Mouse (Mus musculus) heart, adult 8-10 months (tissue): Measurements from ENCODE around the gene AI413582. TPM values are rescaled to one million over a fixed set of nuclear protein-coding genes. Genes with fewer than 3 reads are reported as not detected.

Source experiments
- DNase-seq: peaks from one replicate; pipeline ENCODE4 v3.0.0; 2022; ENCODE audit warnings: low spot score
- total RNA-seq, 4 experiments: library from RNA; stranded (reverse); gene quantifications; 2 replicates each; pipeline ENCODE4 v1.2.4; 2022

Gene AI413582
- total RNA-seq: 10 to 100 TPM in 2 of 4 experiments, 1 to 10 TPM in 2; 6.4 to 10.3 (median 9.9) TPM

GRCm38 (mm10) chr17:27565163-27565941 is at the start of gene AI413582:
Gene AI413582, minus strand, starts transcription at chr17:27565756.
- DNase-seq: peak; percentile 95

GRCm38 (mm10) chr17:27613016-27613415 is 47.5 kb upstream of the AI413582 start:
- DNase-seq: no peak

DNA sequence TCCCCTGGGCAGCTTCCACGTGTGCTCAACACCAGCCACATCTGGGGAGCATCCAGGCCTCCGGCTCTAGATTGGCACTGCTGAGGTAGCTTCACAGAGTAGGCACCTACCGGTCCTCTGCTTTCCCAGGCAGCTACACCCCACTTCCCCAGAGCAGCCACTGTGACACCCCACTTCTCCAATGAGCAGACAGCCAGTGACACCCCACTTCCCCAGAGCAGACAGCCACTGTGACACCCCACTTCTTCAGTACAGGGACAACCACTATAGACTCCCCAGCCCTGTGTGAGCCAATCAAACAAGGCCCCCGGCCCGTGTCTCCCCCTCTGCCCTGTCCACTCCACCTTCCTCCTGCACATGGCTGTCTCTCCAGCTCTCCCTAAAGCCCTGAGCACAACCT is 46.4 kb upstream of the AI413582 start:
- no peak for DNase-seq

- DNase-seq: no peak
Measured at GRCm38 (mm10) chr17:27611519-27611884, 45.9 kb upstream of the AI413582 start.

- no peak for DNase-seq
Measured at GRCm38 (mm10) chr17:27610679-27611518, 45.3 kb upstream of the AI413582 start.

DNA sequence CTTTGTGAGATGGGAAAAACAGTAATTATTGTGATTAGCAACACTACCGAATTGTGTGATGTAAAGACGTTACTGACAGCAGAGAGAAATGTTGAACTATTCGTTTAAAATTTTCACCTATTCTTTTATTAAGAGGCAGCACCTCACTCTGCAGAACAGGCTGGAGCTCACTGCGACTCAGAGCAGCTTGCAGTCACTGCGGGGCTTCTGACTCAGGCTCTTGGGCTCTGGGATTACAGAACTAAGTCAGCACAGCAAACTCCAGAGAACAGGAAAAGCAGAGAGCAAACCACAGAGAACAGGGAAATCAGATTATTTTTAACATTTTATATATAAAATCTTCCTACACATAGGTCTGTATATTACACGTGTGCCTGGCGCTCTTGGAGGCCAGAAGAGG is 44.0 kb upstream of the AI413582 start:
- no peak for DNase-seq

GRCm38 (mm10) chr17:27603522-27604234 is 38.1 kb upstream of the AI413582 start:
- peak; percentile 71 for DNase-seq

GRCm38 (mm10) chr17:27603036-27603435 is 37.5 kb upstream of the AI413582 start:
- DNase-seq: no peak

DNA sequence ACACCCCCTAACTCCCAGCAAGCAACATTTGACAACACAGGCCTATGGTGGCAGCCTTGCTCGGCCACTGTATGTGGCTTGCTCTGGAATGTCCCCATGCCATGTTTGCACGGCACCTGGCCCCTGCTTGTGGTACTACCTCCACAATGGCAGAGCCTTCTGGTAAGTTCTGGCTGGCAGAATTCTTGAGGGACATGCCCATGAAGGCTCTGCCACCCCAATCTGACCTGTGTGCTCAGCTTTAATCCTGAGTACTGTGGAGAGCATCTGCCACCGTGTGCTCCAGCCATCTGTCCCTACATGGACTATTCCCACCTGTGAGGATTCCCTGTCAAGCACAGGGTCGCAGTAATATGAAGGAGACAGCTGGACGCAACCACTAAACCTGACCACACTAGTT is 35.3 kb upstream of the AI413582 start:
- no peak for DNase-seq

DNA sequence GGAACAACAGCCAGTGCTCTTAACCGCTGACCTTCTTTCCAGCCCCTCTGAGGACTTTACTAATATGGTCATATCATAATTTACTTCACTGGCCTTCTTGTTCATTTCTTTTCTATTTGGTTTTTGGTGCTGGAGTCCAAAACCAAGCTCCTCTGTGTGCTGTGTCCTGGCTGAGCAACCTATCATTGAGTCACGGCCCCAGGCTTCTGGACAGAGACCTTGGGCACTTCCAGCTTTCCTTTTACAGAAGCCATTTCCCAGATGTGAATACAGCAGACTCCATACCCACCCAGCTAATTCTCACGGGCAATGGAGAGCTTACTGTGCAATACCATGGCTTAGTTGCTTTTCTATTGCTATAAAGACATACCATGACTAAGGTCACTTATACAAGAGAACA is 34.7 kb upstream of the AI413582 start:
- DNase-seq: no peak

- no peak for DNase-seq
Measured at GRCm38 (mm10) chr17:27596376-27597190, 31.0 kb upstream of the AI413582 start.

DNA sequence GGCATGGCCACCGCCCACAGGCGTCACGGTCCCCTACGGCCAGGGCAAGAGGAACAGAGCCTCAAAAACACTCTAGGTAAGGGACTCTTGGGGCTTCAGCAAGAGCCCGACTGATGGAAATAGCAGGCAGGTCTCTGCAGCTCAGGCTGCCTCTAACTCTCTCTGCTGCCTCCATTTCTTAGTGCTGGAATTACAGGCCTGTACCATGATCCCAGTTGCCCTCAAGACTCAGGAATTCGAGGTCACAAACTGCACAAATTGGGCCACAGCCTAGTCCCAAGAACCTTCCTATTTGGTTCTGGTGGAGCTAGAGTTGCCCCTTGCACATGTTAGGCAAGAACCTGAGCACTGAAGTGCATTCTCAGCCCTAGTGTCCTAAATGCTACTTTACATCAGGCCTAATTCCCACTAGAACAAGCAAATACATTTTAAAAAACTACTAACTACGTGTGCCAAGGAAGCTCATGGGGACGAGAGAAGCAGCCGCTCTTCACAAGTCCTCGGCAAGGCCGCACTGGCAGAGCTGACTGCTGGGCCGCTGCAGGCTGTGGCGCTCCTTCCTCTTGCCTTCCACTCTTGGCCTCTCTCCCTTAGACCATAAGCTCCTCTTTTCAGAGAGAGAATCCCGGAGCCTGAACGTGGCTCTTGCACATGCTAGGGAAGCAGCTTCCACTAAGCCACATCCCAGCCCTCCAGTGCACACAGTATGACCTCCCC is 30.3 kb upstream of the AI413582 start:
- DNase-seq: no peak

DNA sequence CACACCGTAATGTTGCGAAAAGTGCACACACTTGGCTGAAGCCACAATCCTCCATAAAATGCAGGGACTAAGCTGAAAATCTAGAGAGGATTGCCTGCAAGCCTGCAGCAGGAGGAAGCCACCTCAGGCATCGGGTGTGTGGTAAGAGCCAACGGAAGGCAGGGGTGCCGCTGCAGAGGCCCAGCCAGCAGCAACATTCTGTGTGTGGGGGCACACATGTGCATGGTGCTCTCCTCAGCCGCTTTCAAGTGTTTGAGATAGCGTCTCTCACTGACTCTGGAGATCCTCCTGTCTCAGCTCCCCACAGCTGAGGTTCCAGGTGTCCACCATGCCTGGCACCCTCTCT is 27.0 kb upstream of the AI413582 start:
- DNase-seq: no peak

GRCm38 (mm10) chr17:27591826-27592564 is 26.4 kb upstream of the AI413582 start:
- DNase-seq: no peak

- DNase-seq: no peak
Measured at GRCm38 (mm10) chr17:27588231-27588630, 22.7 kb upstream of the AI413582 start.

- DNase-seq: peak; percentile 66
Measured at GRCm38 (mm10) chr17:27587252-27587651, 21.7 kb upstream of the AI413582 start.

DNA sequence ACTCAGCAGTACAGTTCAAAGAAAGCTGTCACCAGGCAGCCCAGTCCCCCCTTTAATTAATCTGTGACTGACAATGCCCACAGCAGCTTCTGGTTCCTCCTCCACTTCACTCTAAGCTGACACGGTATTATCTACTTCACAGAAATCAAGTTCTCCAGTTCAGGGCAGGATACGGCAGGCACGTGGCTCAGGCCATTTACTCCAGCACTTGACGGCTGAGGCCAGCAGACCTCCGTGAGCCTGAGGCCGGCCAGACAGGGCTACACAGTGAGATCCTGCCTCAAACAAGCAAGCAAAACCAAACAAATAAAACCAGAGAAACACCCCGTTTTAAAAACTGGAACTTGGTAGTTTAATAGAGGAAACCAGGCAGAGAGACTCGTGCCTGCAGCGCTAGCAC is 21.1 kb upstream of the AI413582 start:
- peak; percentile 54 for DNase-seq

- no peak for DNase-seq
Measured at GRCm38 (mm10) chr17:27583185-27583894, 17.8 kb upstream of the AI413582 start.

DNA sequence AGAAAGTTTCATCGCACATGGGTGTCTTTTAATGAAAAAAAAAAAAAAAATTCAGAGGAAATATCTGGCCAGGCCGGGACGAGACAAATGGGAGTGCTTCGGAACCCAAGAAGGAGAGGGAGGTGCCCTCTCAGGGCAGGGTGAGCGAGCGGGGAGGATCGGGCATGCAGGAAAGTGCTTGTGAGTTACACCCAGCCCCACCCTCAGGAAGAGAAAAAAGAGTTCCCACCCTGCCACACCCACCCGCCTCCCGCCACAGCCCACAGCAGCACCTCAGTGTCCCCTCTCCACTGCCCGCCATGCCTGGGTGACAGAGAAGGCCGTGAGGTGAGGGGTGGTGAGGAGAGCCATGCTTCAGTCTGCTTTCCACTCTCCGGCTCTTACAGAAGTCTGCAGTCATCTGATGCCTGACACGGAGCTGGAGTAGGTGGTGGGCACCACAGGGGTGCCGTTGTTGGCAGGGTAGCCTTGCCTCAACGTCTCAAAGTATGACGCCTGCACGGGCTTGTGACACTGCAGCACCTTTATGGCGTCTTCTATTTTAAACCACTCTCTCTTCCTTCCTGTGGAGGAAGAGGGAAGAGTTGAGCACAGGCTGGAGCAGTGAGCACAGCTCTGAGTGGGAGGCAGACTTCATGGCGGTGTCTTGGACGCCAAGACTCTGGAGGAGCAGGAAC is 15.0 kb upstream of the AI413582 start:
- no peak for DNase-seq
